Mouse (Mus musculus) layer of hippocampus, adult 8-10 months (tissue): Measurements from ENCODE around the gene Cops7b. TPM values are rescaled to one million over a fixed set of nuclear protein-coding genes. Genes with fewer than 3 reads are reported as not detected.

Experiments used
- DNase-seq, 2 experiments: peaks; one replicate each; pipeline ENCODE4 v3.0.0; 2022; ENCODE audit warnings: low spot score in 2 of 2
- total RNA-seq, 4 experiments: library from RNA; stranded (reverse); gene quantifications; 2 replicates each; pipeline ENCODE4 v1.2.4; 2022

The Cops7b gene
- total RNA-seq, 4 experiments from 2014 or later: 18.7 to 21.5 (median 19.8) TPM

GRCm38 (mm10) chr1:86596512-86596911 lies 13.8 kb downstream of the Cops7b start:
- DNase-seq: no peak

GRCm38 (mm10) chr1:86598516-86598915 lies 15.8 kb downstream of the Cops7b start:
- no peak for DNase-seq

- DNase-seq: no peak
These were observed 17.4 kb downstream of the Cops7b start for GRCm38 (mm10) chr1:86600117-86600516.

- no peak for DNase-seq
These were observed 28.2 kb downstream of the Cops7b start for GRCm38 (mm10) chr1:86610954-86611353.

- DNase-seq: no peak
These were observed 29.4 kb downstream of the Cops7b start for GRCm38 (mm10) chr1:86612081-86612480.

- no peak for DNase-seq
These were observed 31.6 kb downstream of the Cops7b start for GRCm38 (mm10) chr1:86614269-86614668.

GRCm38 (mm10) chr1:86618454-86619125 lies 35.9 kb downstream of the Cops7b start:
- DNase-seq: peak; percentile 52 to 82

- no peak for DNase-seq
These were observed 39.6 kb downstream of the Cops7b start for GRCm38 (mm10) chr1:86622296-86622695.

- DNase-seq: no peak
These were observed 40.6 kb downstream of the Cops7b start for GRCm38 (mm10) chr1:86623001-86624000.

- no peak for DNase-seq
These were observed 45.6 kb downstream of the Cops7b start for GRCm38 (mm10) chr1:86628270-86628669.

- DNase-seq: no peak
These were observed 47.2 kb downstream of the Cops7b start for GRCm38 (mm10) chr1:86629936-86630335.

GRCm38 (mm10) chr1:86630527-86630926 lies 47.8 kb downstream of the Cops7b start:
- no peak for DNase-seq

- DNase-seq: no peak
These were observed 50.2 kb downstream of the Cops7b start for GRCm38 (mm10) chr1:86632732-86633380.

- no peak for DNase-seq
These were observed 50.7 kb downstream of the Cops7b start for GRCm38 (mm10) chr1:86633434-86633833.

GRCm38 (mm10) chr1:86633840-86634750 lies 51.4 kb downstream of the Cops7b start:
- DNase-seq: no peak

- DNase-seq: no peak
These were observed 52.2 kb downstream of the Cops7b start for GRCm38 (mm10) chr1:86634751-86635359.

GRCm38 (mm10) chr1:86643101-86643809 lies 60.6 kb downstream of the Cops7b start:
- DNase-seq: no peak

- DNase-seq: no peak
These were observed 64.8 kb downstream of the Cops7b start for GRCm38 (mm10) chr1:86647517-86647916.

GRCm38 (mm10) chr1:86650272-86650671 lies 67.6 kb downstream of the Cops7b start:
- DNase-seq: peak in 1 of 2 experiments; percentile 62

- DNase-seq: no peak
These were observed 70.0 kb downstream of the Cops7b start for GRCm38 (mm10) chr1:86652675-86653074.
